Comparison of ENCODE assay signal across 12 mouse cellular contexts in the genomic region with DNA sequence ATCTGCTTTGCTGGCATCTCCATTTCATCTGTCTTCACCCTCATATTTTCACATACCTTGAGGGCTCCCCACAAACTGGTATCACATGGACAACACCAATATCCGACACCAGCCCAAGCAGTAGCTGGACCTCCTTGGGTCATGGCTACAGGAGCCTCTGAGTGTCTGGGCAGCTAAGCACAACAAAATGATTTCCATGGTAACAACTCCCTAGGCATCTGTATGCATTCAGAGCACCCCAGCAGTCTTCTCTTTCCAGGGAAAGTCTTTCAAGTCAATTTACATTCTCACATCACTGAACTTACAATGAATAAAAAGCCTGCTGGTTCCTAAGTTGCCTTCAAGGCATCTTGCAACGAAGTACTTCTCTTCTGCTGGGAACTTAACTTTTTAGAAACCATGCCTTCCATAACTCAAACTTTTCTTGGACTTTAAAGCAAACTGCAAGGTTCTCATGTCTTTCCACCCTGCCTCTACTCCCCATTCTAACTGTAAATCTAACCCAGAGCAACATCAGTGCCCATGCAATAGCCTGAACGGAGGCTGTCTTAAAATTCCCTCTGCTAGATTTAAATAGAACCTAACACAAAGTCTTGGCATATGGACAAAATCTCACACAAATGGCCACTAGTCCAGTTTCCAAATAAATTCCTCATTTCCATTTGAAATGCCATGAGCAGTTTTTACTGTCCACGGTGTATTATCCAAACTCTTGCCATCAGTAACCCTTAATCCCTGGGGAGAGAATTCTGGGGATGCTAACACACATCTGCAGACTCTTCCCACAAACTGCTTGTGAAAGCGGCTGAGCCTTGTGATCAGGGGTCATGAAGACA.
DNase-seq lines count a peak whose midpoint lies in the region; ATAC-seq and TF ChIP-seq lines count a peak whose summit lies in the region.
"Had no signal": no experiment of that assay in that cellular context is flagged by ENCODE, and none has a peak within 500 bp of the region (broad histone marks: within the 10 kb centered on the region; RNA-seq: fewer than 3 reads in every experiment).

No protein-coding gene starts in this region.

- WGBS in forebrain, embryonic 10.5 days, result 54% methylated on average over 5 of the region's 5 CpGs
- 18% methylated on average over 5 of the region's 5 CpGs for WGBS in hindbrain, embryonic 13.5 days
- 10% methylated on average over 5 of the region's 5 CpGs for WGBS in midbrain, embryonic 15.5 days

- H3K36me3 ChIP-seq in forebrain, embryonic 10.5 days (replicated peaks), result no peaks in the 10 kb centered on the region
- H3K36me3 ChIP-seq in hindbrain, embryonic 13.5 days, result peaks cover 41% of the 10 kb centered on the region
- H3K36me3 ChIP-seq in midbrain, embryonic 15.5 days (replicated peaks), result peaks cover 5% of the 10 kb centered on the region; the same call in 1 of the 2 replicates
- H3K36me3 ChIP-seq: limb, embryonic 12.5 days had no signal

- ATAC-seq in hindbrain, embryonic 13.5 days (ENCODE audit: low FRiP score), result peak; percentile 75
- ATAC-seq in midbrain, embryonic 15.5 days (replicated peaks), result 0 out of 2 replicates have a peak, but pooled peaks have one; percentile 61
- ATAC-seq: liver, postnatal 0 days had no signal

- no peaks in the 10 kb centered on the region for H3K9me3 ChIP-seq in forebrain, embryonic 10.5 days
- no peaks in the 10 kb centered on the region for H3K9me3 ChIP-seq in hindbrain, embryonic 13.5 days
- H3K9me3 ChIP-seq in midbrain, embryonic 15.5 days, result no peaks in the 10 kb centered on the region
- H3K9me3 ChIP-seq: limb, embryonic 12.5 days had no signal

- TF ChIP-seq POLR2A in brain, embryonic 14.5 days (IDR thresholded peaks at IDR 0.05; ENCODE audit: borderline replicate concordance, extremely low read depth, insufficient read depth, insufficient read length, poor library complexity, severe bottlenecking), result no peak

- peak overlapping the region; percentile 77 for H3K27ac ChIP-seq in forebrain, embryonic 10.5 days
- peak overlapping the region; percentile 77 for H3K27ac ChIP-seq in hindbrain, embryonic 13.5 days
- H3K27ac ChIP-seq in midbrain, embryonic 15.5 days, result peak overlapping the region; percentile 51
- H3K27ac ChIP-seq: limb, embryonic 12.5 days had no signal

- TF ChIP-seq CTCF in brain, embryonic 14.5 days (IDR thresholded peaks at IDR 0.05; ENCODE audit: borderline replicate concordance, extremely low read depth, insufficient read depth, insufficient read length), result no peak

- peaks cover 31% of the 10 kb centered on the region for H3K4me1 ChIP-seq in forebrain, embryonic 10.5 days
- H3K4me1 ChIP-seq in hindbrain, embryonic 13.5 days (replicated peaks), result peaks cover 27% of the 10 kb centered on the region
- H3K4me1 ChIP-seq in midbrain, embryonic 15.5 days, result peaks cover 6% of the 10 kb centered on the region
- H3K4me1 ChIP-seq: limb, embryonic 12.5 days had no signal

- H3K9ac ChIP-seq in hindbrain, embryonic 13.5 days, result no peak overlapping the region
- H3K9ac ChIP-seq in midbrain, embryonic 15.5 days, result no peak overlapping the region
- H3K9ac ChIP-seq: limb, embryonic 12.5 days; liver, postnatal 0 days had no signal

- H3K27me3 ChIP-seq in forebrain, embryonic 10.5 days (ENCODE audit: poor library complexity, severe bottlenecking), result no peaks in the 10 kb centered on the region
- H3K27me3 ChIP-seq in hindbrain, embryonic 13.5 days, result no peaks in the 10 kb centered on the region
- H3K27me3 ChIP-seq in midbrain, embryonic 15.5 days (replicated peaks), result no peaks in the 10 kb centered on the region

- DNase-seq in brain, embryonic 14.5 days (ENCODE audit: low read depth), result peak; percentile 75
- peak; percentile 33 for DNase-seq in forebrain, embryonic 10.5 days (ENCODE audit: extremely low spot score, low spot score)
- DNase-seq in spleen, postnatal 10 days (ENCODE audit: low spot score in 2 of 2), result no peak
- no peak for DNase-seq in natural killer cell, adult 2 months (ENCODE audit: low spot score in 2 of 2)
- no peak for DNase-seq in thymus, postnatal 10 days (ENCODE audit: low spot score in 2 of 2)
- DNase-seq in heart, adult 8-10 months (ENCODE audit: low spot score), result no peak
- DNase-seq: cerebellum, adult 9-10 months; liver, postnatal 0 days; thymus, postnatal 36 days had no signal

- no peak overlapping the region for H3K4me3 ChIP-seq in forebrain, embryonic 10.5 days
- H3K4me3 ChIP-seq in hindbrain, embryonic 13.5 days, result no peak overlapping the region
- H3K4me3 ChIP-seq in midbrain, embryonic 15.5 days, result no peak overlapping the region
- H3K4me3 ChIP-seq: limb, embryonic 12.5 days had no signal

- H3K4me2 ChIP-seq in hindbrain, embryonic 13.5 days, result no peak overlapping the region
- H3K4me2 ChIP-seq in midbrain, embryonic 15.5 days, result no peak overlapping the region
- H3K4me2 ChIP-seq: limb, embryonic 12.5 days had no signal

Comparison
In these comparisons a context has a peak if more than half of its experiments do, and no peak if none do; other contexts are left out.
1. DNase-seq: peak in brain, embryonic 14.5 days (single experiment) and forebrain, embryonic 10.5 days (single experiment); none in spleen, postnatal 10 days (0 of 2), natural killer cell, adult 2 months (0 of 2), thymus, postnatal 10 days (0 of 2) and heart, adult 8-10 months (single experiment).
2. Peak in every context shown above with its lines, with median percentiles within 50 percentile points of each other: H3K27ac ChIP-seq.